Mouse (Mus musculus): ENCODE data around the gene Pcca.

- TF ChIP-seq CTCF (IDR thresholded peaks at IDR 0.05; ENCODE audit: control insufficient read depth, insufficient read depth, insufficient read length) (no peak), MAX (IDR thresholded peaks at IDR 0.05) (no peak), MYOD1 (IDR thresholded peaks at IDR 0.05; ENCODE audit: control insufficient read depth, insufficient read length, low read depth) (no peak), USF1 (IDR thresholded peaks at IDR 0.05; ENCODE audit: low read depth) (no peak)
Measured at GRCm38 (mm10) chr14:122909368-122910091, 375.4 kb downstream of the Pcca start.

Measured in C2C12 (cell line).